Mouse (Mus musculus) stomach, postnatal 0 days (tissue): ENCODE results near the gene Cadm2. TPM values are rescaled to one million over a fixed set of nuclear protein-coding genes. Genes with fewer than 3 reads are reported as not detected.

ENCODE experiments used
- ATAC-seq: fragments of 200-750 bp; cut with Nextera tagmentation; 2 replicates; pipeline ENCODE4 v1.8.0; 2017; ENCODE audit not compliant: low FRiP score, low TSS enrichment
- DNase-seq: peaks from one replicate; pipeline ENCODE4 v3.0.0-alpha.2; 2016; ENCODE audit warnings: low spot score
- H3K27ac ChIP-seq: fragments of 300-500 bp; sonication (generic); replicated peaks from 2 replicates; pipeline ENCODE4 v1.5.1; 2014; ENCODE audit warnings: mild to moderate bottlenecking, control low read depth
- H3K27me3 ChIP-seq: fragments of 300-500 bp; sonication (generic); 2 replicates; pipeline ENCODE4 v1.6.1; 2014; ENCODE audit warnings: low read length; ENCODE audit not compliant: control insufficient read depth, insufficient read depth
- H3K36me3 ChIP-seq: fragments of 300-500 bp; sonication (generic); 2 replicates; pipeline ENCODE4 v1.6.1; 2014; ENCODE audit warnings: low read length, mixed read lengths; ENCODE audit not compliant: control insufficient read depth, insufficient read depth
- H3K4me1 ChIP-seq: fragments of 300-500 bp; sonication (generic); replicated peaks from 2 replicates; pipeline ENCODE4 v1.6.1; 2014; ENCODE audit warnings: antibody characterized with exemption; ENCODE audit not compliant: control insufficient read depth, insufficient read depth
- H3K4me2 ChIP-seq: fragments of 300-500 bp; sonication (generic); replicated peaks from 2 replicates; pipeline ENCODE4 v1.6.1; 2014; ENCODE audit warnings: low read depth, mild to moderate bottlenecking, control low read depth, moderate library complexity
- H3K4me3 ChIP-seq: fragments of 300-500 bp; sonication (generic); 2 replicates; pipeline ENCODE4 v1.5.1; 2014; ENCODE audit warnings: low read depth, low read length, control low read depth
- H3K9ac ChIP-seq: fragments of 300-500 bp; sonication (generic); 2 replicates; pipeline ENCODE4 v1.6.1; 2014; ENCODE audit warnings: mild to moderate bottlenecking, low read length, control low read depth, mixed read lengths
- H3K9me3 ChIP-seq: fragments of 300-500 bp; sonication (generic); 2 replicates; pipeline ENCODE4 v1.6.1; 2016; ENCODE audit warnings: low read length; ENCODE audit not compliant: control insufficient read depth
- CTCF ChIP-seq: IDR thresholded peaks from 2 replicates; pipeline ENCODE4 v1.5.1; 2016; ENCODE audit warnings: antibody characterized with exemption, low read depth, mild to moderate bottlenecking, moderate library complexity
- EP300 ChIP-seq: optimal IDR thresholded peaks from 2 replicates; pipeline ENCODE3; 2016; ENCODE audit warnings: antibody characterized with exemption
- WGBS: fragments of 180-500 bp; shearing (Covaris S2); extraction: QIAGEN DNeasy Blood & Tissue Kit; methylation state at CpG from one replicate; pipeline ENCODE4 v1.1.7; 2014; 5-methylcytosine and 5-hydroxymethylcytosine counted together
- polyA plus RNA-seq: library from polyadenylated mRNA; unstranded; fragments of >200 nt; fragmentation: Nextera tagmentation; extraction: Ambion mirVana; gene quantifications from 2 replicates; pipeline ENCODE4 v1.2.1, GENCODE M21; 2015

Cadm2 gene
- polyA plus RNA-seq, 1 experiment from 2014 or later = 0.29 TPM

GRCm38 (mm10) chr16:66651013-66651362 lies 969.7 kb downstream of the Cadm2 start:
- no peak overlapping the region for H3K4me2 ChIP-seq
- no peaks in the 10 kb centered on the region for H3K9me3 ChIP-seq
- ATAC-seq (no peak), DNase-seq (no peak)
- H3K27ac ChIP-seq = no peak overlapping the region
- H3K4me3 ChIP-seq = no peak overlapping the region
- TF ChIP-seq CTCF (no peak), EP300 (no peak)
- H3K4me1 ChIP-seq = no peaks in the 10 kb centered on the region
- no peaks in the 10 kb centered on the region for H3K27me3 ChIP-seq
- WGBS = 81% methylated on average over 1 of the region's 1 CpGs
- H3K36me3 ChIP-seq = no peaks in the 10 kb centered on the region
- H3K9ac ChIP-seq = no peak overlapping the region

DNA sequence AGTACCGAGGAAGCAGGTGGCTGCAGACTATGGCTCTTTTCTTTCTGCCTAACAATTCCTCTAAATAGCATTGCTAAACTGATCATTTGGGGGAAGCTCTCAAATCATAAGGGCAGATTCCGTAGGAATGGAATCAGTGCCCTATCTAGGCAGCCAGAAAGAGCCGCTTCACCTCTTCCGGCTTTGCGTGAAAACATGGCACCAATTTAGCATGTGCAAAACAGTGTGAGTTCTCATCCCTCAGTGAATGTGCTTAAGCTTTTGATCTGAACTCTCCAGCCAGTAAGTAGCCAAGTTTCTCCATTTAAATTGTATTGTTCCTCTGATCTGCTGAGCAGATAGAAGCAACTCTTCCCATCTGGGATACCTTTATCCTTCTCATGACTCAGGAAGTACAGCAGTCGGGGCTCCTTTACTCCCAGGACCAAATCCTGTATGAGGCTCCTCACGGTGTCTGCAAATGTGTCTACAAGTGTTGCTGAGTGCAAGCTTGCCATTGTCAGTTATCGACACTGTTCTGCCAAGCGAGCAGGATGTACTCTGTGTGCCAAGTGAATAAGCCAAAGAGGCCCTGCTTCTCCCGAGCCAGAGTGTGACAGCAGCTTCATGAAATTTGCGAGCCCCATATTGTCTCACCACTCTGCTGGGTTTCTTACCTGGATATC lies 970.2 kb downstream of the Cadm2 start:
- DNase-seq (no peak), ATAC-seq (no peak)
- Histone ChIP-seq H3K4me1 (no peaks in the 10 kb centered on the region), H3K36me3 (no peaks in the 10 kb centered on the region), H3K9me3 (no peaks in the 10 kb centered on the region), H3K27me3 (no peaks in the 10 kb centered on the region), H3K9ac (no peak overlapping the region), H3K4me3 (no peak overlapping the region), H3K27ac (no peak overlapping the region), H3K4me2 (no peak overlapping the region)
- TF ChIP-seq CTCF = no peak
- TF ChIP-seq EP300 = no peak
- WGBS = 88% methylated on average over 11 of the region's 11 CpGs

DNA sequence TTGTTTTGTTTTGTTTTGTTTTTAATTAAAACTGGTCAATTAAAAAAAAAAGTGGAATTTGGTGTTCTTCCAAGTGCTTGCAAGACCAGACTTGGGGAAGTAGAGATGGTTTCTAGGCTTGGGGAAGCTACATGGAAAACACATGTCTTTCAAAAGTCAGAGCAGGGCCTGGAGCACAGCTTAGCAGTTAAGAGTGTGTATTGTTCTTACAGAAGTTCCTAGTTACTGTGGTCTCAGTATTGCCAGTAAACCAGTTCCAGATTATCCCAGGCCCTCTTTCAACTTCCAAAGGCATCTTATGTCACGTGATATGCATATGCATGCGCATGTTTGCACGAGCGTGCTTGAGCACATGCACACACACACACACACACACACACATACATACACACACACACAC lies 972.9 kb downstream of the Cadm2 start:
- Histone ChIP-seq H3K4me2 (no peak overlapping the region), H3K36me3 (no peaks in the 10 kb centered on the region), H3K27me3 (no peaks in the 10 kb centered on the region), H3K4me3 (no peak overlapping the region), H3K4me1 (no peaks in the 10 kb centered on the region), H3K9ac (no peak overlapping the region), H3K9me3 (no peaks in the 10 kb centered on the region), H3K27ac (no peak overlapping the region)
- DNase-seq = no peak
- ATAC-seq = no peak
- no peak for TF ChIP-seq EP300
- TF ChIP-seq CTCF = no peak
- WGBS = 90% methylated on average over 4 of the region's 4 CpGs

GRCm38 (mm10) chr16:66643606-66644005 lies 977.1 kb downstream of the Cadm2 start:
- Histone ChIP-seq H3K4me2 (no peak overlapping the region), H3K36me3 (no peaks in the 10 kb centered on the region), H3K4me1 (no peaks in the 10 kb centered on the region), H3K27ac (no peak overlapping the region), H3K4me3 (no peak overlapping the region), H3K9me3 (no peaks in the 10 kb centered on the region), H3K27me3 (no peaks in the 10 kb centered on the region), H3K9ac (no peak overlapping the region)
- 42% methylated on average over 4 of the region's 4 CpGs for WGBS
- ATAC-seq (no peak), DNase-seq (no peak)
- TF ChIP-seq EP300 (no peak), CTCF (no peak)

- Histone ChIP-seq H3K4me1 (no peaks in the 10 kb centered on the region), H3K4me2 (no peak overlapping the region), H3K27me3 (no peaks in the 10 kb centered on the region), H3K27ac (no peak overlapping the region), H3K36me3 (no peaks in the 10 kb centered on the region), H3K9ac (no peak overlapping the region), H3K4me3 (no peak overlapping the region), H3K9me3 (no peaks in the 10 kb centered on the region)
- TF ChIP-seq CTCF (no peak), EP300 (no peak)
- DNase-seq (no peak), ATAC-seq (no peak)
Measured at GRCm38 (mm10) chr16:66627527-66627926, 993.2 kb downstream of the Cadm2 start.

- no peak for DNase-seq
- no peaks in the 10 kb centered on the region for H3K27me3 ChIP-seq
- H3K9me3 ChIP-seq = no peaks in the 10 kb centered on the region
- no peak overlapping the region for H3K9ac ChIP-seq
- 40% methylated on average over 1 of the region's 1 CpGs for WGBS
- no peak overlapping the region for H3K4me2 ChIP-seq
- TF ChIP-seq EP300 = no peak
- H3K4me1 ChIP-seq = no peaks in the 10 kb centered on the region
- no peak overlapping the region for H3K4me3 ChIP-seq
- no peak overlapping the region for H3K27ac ChIP-seq
- H3K36me3 ChIP-seq = no peaks in the 10 kb centered on the region
- ATAC-seq = no peak
Measured at GRCm38 (mm10) chr16:66622423-66622822, 998.3 kb downstream of the Cadm2 start.
